Mouse (Mus musculus) C2C12 (cell line): Measurements from ENCODE around the gene Clba1.

Source experiments
- CTCF ChIP-seq: IDR thresholded peaks from one replicate; pipeline ENCODE4 v1.5.1; 2011; ENCODE audit not compliant: control insufficient read depth, insufficient read depth, insufficient read length
- FOSL1 ChIP-seq: IDR thresholded peaks from one replicate; pipeline ENCODE4 v1.8.0; 2011; ENCODE audit warnings: mild to moderate bottlenecking, low read length; ENCODE audit not compliant: poor library complexity, insufficient read depth, severe bottlenecking
- MAX ChIP-seq: IDR thresholded peaks from one replicate; pipeline ENCODE4 v1.6.1; 2011; ENCODE audit warnings: mild to moderate bottlenecking, control low read depth

DNA sequence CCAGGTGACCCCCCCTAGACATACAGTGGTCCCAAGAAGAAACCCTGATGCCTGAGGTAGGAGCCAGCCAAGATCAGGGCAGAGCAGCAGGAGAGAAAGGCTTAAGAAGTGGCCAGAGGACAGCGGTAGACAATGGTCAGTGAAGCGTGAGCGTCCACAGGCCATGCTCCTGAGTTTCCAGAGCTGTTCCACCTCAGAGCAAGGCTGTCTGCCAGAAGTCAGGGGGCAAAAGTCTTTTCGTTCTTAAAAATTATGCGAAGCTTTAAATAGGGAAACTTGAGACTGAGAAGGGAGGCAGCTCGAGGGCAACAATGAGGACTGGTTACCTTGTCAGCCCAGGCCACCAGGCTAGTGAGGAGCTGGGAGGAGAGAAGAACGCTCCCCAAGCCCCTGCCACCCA is 4.6 kb downstream of the Clba1 start:
- TF ChIP-seq CTCF (no peak), MAX (no peak), FOSL1 (no peak)
